ENCODE assay signal across 7 mouse cellular contexts in genomic region chr1:74817219-74817618, GRCm38 (mm10). TPM values are rescaled to one million over a fixed set of nuclear protein-coding genes. Genes with fewer than 3 reads are reported as not detected.
DNase-seq lines count a peak whose midpoint lies in the region; ATAC-seq and TF ChIP-seq lines count a peak whose summit lies in the region.

No protein-coding gene starts in this region.

- peak overlapping the region; percentile 65 for H3K4me3 ChIP-seq in neural tube, embryonic 11.5 days (ENCODE audit: low read depth, low read length)
- H3K4me3 ChIP-seq in forebrain, embryonic 12.5 days (replicated peaks): peak overlapping the region; percentile 62
- H3K4me3 ChIP-seq in limb, embryonic 14.5 days (replicated peaks; ENCODE audit: low read length): peak overlapping the region; percentile 54
- H3K4me3 ChIP-seq in stomach, embryonic 14.5 days (ENCODE audit: low read depth, low read length): peak overlapping the region; percentile 49

- no peaks in the 10 kb centered on the region for H3K9me3 ChIP-seq in neural tube, embryonic 11.5 days (ENCODE audit: control insufficient read depth, low read length)
- no peaks in the 10 kb centered on the region for H3K9me3 ChIP-seq in forebrain, embryonic 12.5 days
- no peaks in the 10 kb centered on the region for H3K9me3 ChIP-seq in limb, embryonic 14.5 days (ENCODE audit: control insufficient read depth, low read length)
- H3K9me3 ChIP-seq in stomach, embryonic 14.5 days (ENCODE audit: control insufficient read depth, low read depth, low read length): no peaks in the 10 kb centered on the region

- H3K4me1 ChIP-seq in neural tube, embryonic 11.5 days (ENCODE audit: control insufficient read depth, insufficient read depth, low read length): no peaks in the 10 kb centered on the region
- peaks cover 12% of the 10 kb centered on the region; the same call in 1 of the 2 replicates for H3K4me1 ChIP-seq in forebrain, embryonic 12.5 days
- H3K4me1 ChIP-seq in limb, embryonic 14.5 days (ENCODE audit: control insufficient read depth, insufficient read depth, low read length): no peaks in the 10 kb centered on the region
- peaks cover 3% of the 10 kb centered on the region; the same call in 1 of the 2 replicates for H3K4me1 ChIP-seq in stomach, embryonic 14.5 days (ENCODE audit: control insufficient read depth, insufficient read depth, low read length)

- peak overlapping the region; percentile 89 for H3K9ac ChIP-seq in neural tube, embryonic 11.5 days (ENCODE audit: low read length)
- H3K9ac ChIP-seq in forebrain, embryonic 12.5 days: peak overlapping the region; percentile 77
- peak overlapping the region; percentile 68 for H3K9ac ChIP-seq in limb, embryonic 14.5 days (ENCODE audit: low read depth, low read length, severe bottlenecking)
- H3K9ac ChIP-seq in stomach, embryonic 14.5 days (replicated peaks; ENCODE audit: low read depth, low read length): peak overlapping the region; percentile 62

- no peaks in the 10 kb centered on the region for H3K27me3 ChIP-seq in neural tube, embryonic 11.5 days (ENCODE audit: control insufficient read depth, insufficient read depth, low read length)
- peaks cover 12% of the 10 kb centered on the region; the same call in 1 of the 2 replicates for H3K27me3 ChIP-seq in forebrain, embryonic 12.5 days
- H3K27me3 ChIP-seq in limb, embryonic 14.5 days (ENCODE audit: control insufficient read depth, insufficient read depth, low read length): no peaks in the 10 kb centered on the region
- H3K27me3 ChIP-seq in stomach, embryonic 14.5 days (ENCODE audit: control insufficient read depth, insufficient read depth, low read length): no peaks in the 10 kb centered on the region

- no peaks in the 10 kb centered on the region for H3K36me3 ChIP-seq in neural tube, embryonic 11.5 days (ENCODE audit: control insufficient read depth, insufficient read depth, low read length)
- no peaks in the 10 kb centered on the region for H3K36me3 ChIP-seq in forebrain, embryonic 12.5 days (replicated peaks)
- no peaks in the 10 kb centered on the region for H3K36me3 ChIP-seq in limb, embryonic 14.5 days (ENCODE audit: control insufficient read depth, insufficient read depth, low read length)
- H3K36me3 ChIP-seq in stomach, embryonic 14.5 days (ENCODE audit: control insufficient read depth, insufficient read depth, low read length): no peaks in the 10 kb centered on the region

- ATAC-seq in neural tube, embryonic 11.5 days (ENCODE audit: insufficient read depth, low FRiP score, low TSS enrichment): no peak
- peak; percentile 65 for ATAC-seq in forebrain, embryonic 12.5 days (ENCODE audit: low FRiP score)
- peak; percentile 20; the same call in 1 of the 2 replicates for ATAC-seq in limb, embryonic 14.5 days (ENCODE audit: low FRiP score, low read depth)
- no peak for ATAC-seq in stomach, embryonic 14.5 days (ENCODE audit: insufficient number of reproducible peaks, insufficient read depth, low FRiP score, low read depth)

- DNase-seq in neural tube, embryonic 11.5 days (ENCODE audit: low spot score): no peak
- DNase-seq in neural tube, embryonic 10.5 days (ENCODE audit: extremely low spot score, low spot score): no peak
- no peak for DNase-seq in limb, embryonic 14.5 days (ENCODE audit: low spot score)
- DNase-seq in left cerebral cortex, adult 8-10 months (ENCODE audit: low spot score in 2 of 2): no peak
- no peak for DNase-seq in adrenal gland, adult (ENCODE audit: inconsistent age in 2 of 2, low spot score in 1 of 2)

- TF ChIP-seq POLR2A in limb, embryonic 14.5 days (IDR thresholded peaks at IDR 0.05; ENCODE audit: borderline replicate concordance, extremely low read depth, insufficient read depth, insufficient read length): no peak

- peak overlapping the region; percentile 78 for H3K4me2 ChIP-seq in neural tube, embryonic 11.5 days (ENCODE audit: low read depth)
- H3K4me2 ChIP-seq in forebrain, embryonic 12.5 days: peak overlapping the region; percentile 63
- H3K4me2 ChIP-seq in limb, embryonic 14.5 days (replicated peaks; ENCODE audit: low read depth, low read length, severe bottlenecking): peak overlapping the region; percentile 56
- peak overlapping the region; percentile 53 for H3K4me2 ChIP-seq in stomach, embryonic 14.5 days (replicated peaks; ENCODE audit: low read depth, low read length)

- WGBS in neural tube, embryonic 11.5 days: 14% methylated on average over 14 of the region's 14 CpGs
- WGBS in forebrain, embryonic 12.5 days: 16% methylated on average over 14 of the region's 14 CpGs
- WGBS in limb, embryonic 14.5 days: 11% methylated on average over 14 of the region's 14 CpGs
- WGBS in stomach, embryonic 14.5 days: 15% methylated on average over 14 of the region's 14 CpGs

- H3K27ac ChIP-seq in neural tube, embryonic 11.5 days (ENCODE audit: low read depth, low read length): peak overlapping the region; percentile 88
- peak overlapping the region; percentile 86 for H3K27ac ChIP-seq in forebrain, embryonic 12.5 days
- peak overlapping the region; percentile 87 for H3K27ac ChIP-seq in limb, embryonic 14.5 days (replicated peaks; ENCODE audit: low read depth, low read length)
- peak overlapping the region; percentile 80 for H3K27ac ChIP-seq in stomach, embryonic 14.5 days (ENCODE audit: low read length)

RNA-seq across cellular contexts. Expression of gene Wnt10a, which starts 25.9 kb away (rescaled TPM):
- 1.7 and 2.4 TPM in 2 replicates for polyA plus RNA-seq in neural tube, embryonic 11.5 days (2014; fragmentation: Nextera tagmentation; extraction: Ambion mirVana)
- 1.00 and 2.0 TPM in 2 replicates for polyA plus RNA-seq in forebrain, embryonic 12.5 days (2016; fragmentation: Nextera tagmentation; extraction: Ambion mirVana)
- polyA plus RNA-seq in limb, embryonic 14.5 days (2012; rRNA removed): 3.8 and 4.7 TPM in 2 replicates
- polyA plus RNA-seq in limb, embryonic 14.5 days (2014; fragmentation: Nextera tagmentation; extraction: Ambion mirVana): 8.3 and 9.3 TPM in 2 replicates
- polyA plus RNA-seq in stomach, embryonic 14.5 days (2014; fragmentation: Nextera tagmentation; extraction: Ambion mirVana): 2.0 and 3.1 TPM in 2 replicates
- total RNA-seq in left cerebral cortex, adult 8-10 months (2022): 10 to 100 TPM; 11.0 to 11.8 (median 11.2) TPM

RNA-seq across cellular contexts. Expression of gene Cdk5r2, which starts 37.5 kb away (rescaled TPM):
- polyA plus RNA-seq in neural tube, embryonic 11.5 days (2014; fragmentation: Nextera tagmentation; extraction: Ambion mirVana): 4.0 and 4.5 TPM in 2 replicates
- 2.0 TPM in 2 replicates for polyA plus RNA-seq in forebrain, embryonic 12.5 days (2016; fragmentation: Nextera tagmentation; extraction: Ambion mirVana)
- polyA plus RNA-seq in limb, embryonic 14.5 days (2012; rRNA removed): 0.49 and 0.63 TPM in 2 replicates
- 0.07 and 0.10 TPM in 2 replicates for polyA plus RNA-seq in limb, embryonic 14.5 days (2014; fragmentation: Nextera tagmentation; extraction: Ambion mirVana)
- 0.33 and 0.46 TPM in 2 replicates for polyA plus RNA-seq in stomach, embryonic 14.5 days (2014; fragmentation: Nextera tagmentation; extraction: Ambion mirVana)
- total RNA-seq in left cerebral cortex, adult 8-10 months (2022): 100 to 1,000 TPM; 264 to 303 (median 291) TPM

RNA-seq across cellular contexts. Expression of gene Wnt6, which starts 45.5 kb away (rescaled TPM):
- polyA plus RNA-seq in neural tube, embryonic 11.5 days (2014; fragmentation: Nextera tagmentation; extraction: Ambion mirVana): 14.5 and 14.6 TPM in 2 replicates
- 3.3 and 4.5 TPM in 2 replicates for polyA plus RNA-seq in forebrain, embryonic 12.5 days (2016; fragmentation: Nextera tagmentation; extraction: Ambion mirVana)
- 39.9 and 42.8 TPM in 2 replicates for polyA plus RNA-seq in limb, embryonic 14.5 days (2012; rRNA removed)
- polyA plus RNA-seq in limb, embryonic 14.5 days (2014; fragmentation: Nextera tagmentation; extraction: Ambion mirVana): 51.8 and 54.3 TPM in 2 replicates
- polyA plus RNA-seq in stomach, embryonic 14.5 days (2014; fragmentation: Nextera tagmentation; extraction: Ambion mirVana): 0.97 and 1.9 TPM in 2 replicates
- total RNA-seq in left cerebral cortex, adult 8-10 months (2022): 1 to 10 TPM; 2.4 to 3.7 (median 2.5) TPM

Comparison
In these comparisons a context has a peak if more than half of its experiments do, and no peak if none do; other contexts are left out.
1. ATAC-seq: peak in forebrain, embryonic 12.5 days (single experiment) and limb, embryonic 14.5 days (single experiment); none in neural tube, embryonic 11.5 days (single experiment) and stomach, embryonic 14.5 days (single experiment).
2. Peak in every context shown above with its lines, with median percentiles within 50 percentile points of each other: H3K27ac ChIP-seq, H3K4me2 ChIP-seq, H3K4me3 ChIP-seq and H3K9ac ChIP-seq.